Mouse (Mus musculus) embryonic facial prominence, embryonic 15.5 days (tissue): ENCODE results near the gene Crip3. TPM values are rescaled to one million over a fixed set of nuclear protein-coding genes. Genes with fewer than 3 reads are reported as not detected.
A peak's percentile ranks its signal among the peaks of the same experiment; 100 is the strongest.

ENCODE experiments used
- ATAC-seq: fragments of 200-750 bp; cut with Nextera tagmentation; 2 replicates; pipeline ENCODE4 v1.8.0; 2017; ENCODE audit warnings: low read depth, moderate TSS enrichment; ENCODE audit not compliant: insufficient number of reproducible peaks, low FRiP score, low TSS enrichment
- H3K27ac ChIP-seq: fragments of 300-500 bp; sonication (generic); replicated peaks from 2 replicates; pipeline ENCODE4 v1.5.1; 2015; ENCODE audit warnings: mild to moderate bottlenecking, inconsistent platforms
- H3K27me3 ChIP-seq: fragments of 300-500 bp; sonication (generic); 2 replicates; pipeline ENCODE4 v1.6.1; 2015; ENCODE audit warnings: inconsistent platforms
- H3K36me3 ChIP-seq: fragments of 300-500 bp; sonication (generic); 2 replicates; pipeline ENCODE4 v1.6.1; 2015; ENCODE audit warnings: mild to moderate bottlenecking, inconsistent platforms
- H3K4me1 ChIP-seq: fragments of 300-500 bp; sonication (generic); 2 replicates; pipeline ENCODE4 v1.6.1; 2015; ENCODE audit warnings: inconsistent platforms
- H3K4me2 ChIP-seq: fragments of 300-500 bp; sonication (generic); replicated peaks from 2 replicates; pipeline ENCODE4 v1.6.1; 2015; ENCODE audit warnings: mild to moderate bottlenecking, inconsistent platforms
- H3K4me3 ChIP-seq: fragments of 300-500 bp; sonication (generic); replicated peaks from 2 replicates; pipeline ENCODE4 v1.5.1; 2015; ENCODE audit warnings: mild to moderate bottlenecking, inconsistent platforms
- H3K9ac ChIP-seq: fragments of 300-500 bp; sonication (generic); 2 replicates; pipeline ENCODE4 v1.6.1; 2015; ENCODE audit warnings: inconsistent platforms
- H3K9me3 ChIP-seq: fragments of 300-500 bp; sonication (generic); replicated peaks from 2 replicates; pipeline ENCODE4 v1.6.1; 2016; ENCODE audit warnings: inconsistent platforms
- WGBS: fragments of 180-500 bp; shearing (Covaris S2); methylation state at CpG from one replicate; pipeline ENCODE4 v1.1.7; 2015; 5-methylcytosine and 5-hydroxymethylcytosine counted together
- polyA plus RNA-seq: library from polyadenylated mRNA; unstranded; fragments of >200 nt; fragmentation: Nextera tagmentation; extraction: Ambion mirVana; gene quantifications from 2 replicates; pipeline ENCODE4 v1.2.1, GENCODE M21; 2015

Crip3 gene
- polyA plus RNA-seq, 1 experiment from 2014 or later: 3.5 TPM

DNA sequence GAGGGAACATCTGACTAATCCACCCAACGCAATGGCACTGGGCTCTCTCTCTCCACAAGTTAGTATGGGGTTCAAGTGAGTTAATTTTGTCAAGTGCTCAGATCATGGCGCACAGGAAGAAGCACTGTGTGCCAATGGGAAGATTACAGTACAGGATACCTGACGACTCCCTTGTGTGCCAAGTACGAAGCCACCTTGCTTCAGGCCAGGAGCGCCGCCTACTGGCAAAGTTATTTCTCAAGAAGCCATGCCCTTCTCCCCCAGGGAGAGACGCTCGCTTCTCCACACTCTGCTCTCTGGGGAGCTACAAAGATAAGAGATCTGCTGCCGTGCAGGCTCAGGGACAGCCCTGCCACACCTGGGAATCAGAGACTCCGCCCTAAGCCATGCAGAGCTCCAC lies 29.1 kb downstream of the Crip3 start:
- H3K27ac ChIP-seq: no peak overlapping the region
- H3K9ac ChIP-seq: no peak overlapping the region
- H3K9me3 ChIP-seq: no peaks in the 10 kb centered on the region
- 11% methylated on average over 10 of the region's 10 CpGs for WGBS
- H3K4me3 ChIP-seq: no peak overlapping the region
- no peaks in the 10 kb centered on the region for H3K36me3 ChIP-seq
- peaks cover 84% of the 10 kb centered on the region for H3K27me3 ChIP-seq
- no peak for ATAC-seq
- peaks cover 42% of the 10 kb centered on the region for H3K4me1 ChIP-seq
- H3K4me2 ChIP-seq: no peak overlapping the region

DNA sequence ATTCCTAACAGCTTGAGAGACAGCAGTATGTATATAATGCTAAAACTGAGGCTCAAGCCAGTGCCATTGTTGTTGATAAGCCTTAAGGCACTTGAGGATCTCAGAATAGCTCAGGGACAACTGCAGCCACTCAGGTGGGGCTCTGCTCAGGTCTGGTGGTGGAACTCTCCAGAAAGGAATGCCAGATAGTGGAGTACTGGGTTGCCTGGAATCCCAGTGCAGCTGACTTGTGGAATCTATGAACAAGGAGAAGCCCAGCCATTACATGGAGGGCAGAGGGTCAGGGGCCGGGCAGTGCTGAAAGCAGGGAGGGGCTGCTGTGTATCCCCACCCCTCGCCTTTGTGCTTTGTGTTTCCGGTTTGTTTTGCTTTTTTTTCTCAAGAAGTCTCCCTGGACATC lies 29.7 kb downstream of the Crip3 start:
- Histone ChIP-seq H3K9ac (no peak overlapping the region), H3K9me3 (no peaks in the 10 kb centered on the region), H3K27me3 (peaks cover 78% of the 10 kb centered on the region), H3K27ac (no peak overlapping the region), H3K4me3 (no peak overlapping the region), H3K36me3 (no peaks in the 10 kb centered on the region), H3K4me1 (peaks cover 39% of the 10 kb centered on the region), H3K4me2 (no peak overlapping the region)
- no peak for ATAC-seq
- WGBS: 23% methylated on average over 3 of the region's 3 CpGs

DNA sequence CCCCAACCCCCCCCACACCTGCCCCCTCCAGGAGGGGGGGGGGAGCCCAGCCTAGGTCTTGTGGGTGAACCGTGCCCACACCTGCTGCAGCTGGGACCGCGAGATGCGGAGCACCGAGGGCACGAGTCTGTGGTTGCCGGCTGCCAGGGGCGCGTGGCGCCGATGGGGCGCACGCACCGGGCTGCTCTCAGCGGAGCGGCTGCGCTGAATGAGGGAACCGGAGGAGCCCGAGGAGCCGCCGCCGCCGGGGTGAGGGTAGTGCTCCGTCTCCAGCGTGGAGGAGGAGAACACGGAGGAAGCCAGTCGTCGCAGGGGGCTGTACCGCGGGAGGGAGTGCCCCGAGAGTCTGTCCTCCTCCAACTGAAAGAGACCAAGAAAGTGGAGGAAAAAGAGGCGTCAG lies 31.9 kb downstream of the Crip3 start:
- Histone ChIP-seq H3K4me1 (peaks cover 16% of the 10 kb centered on the region), H3K4me2 (peak overlapping the region; percentile 70), H3K9me3 (no peaks in the 10 kb centered on the region), H3K36me3 (no peaks in the 10 kb centered on the region), H3K27me3 (peaks cover 63% of the 10 kb centered on the region), H3K27ac (no peak overlapping the region), H3K9ac (peak overlapping the region; percentile 31; the same call in 1 of the 2 replicates), H3K4me3 (peak overlapping the region; percentile 37)
- WGBS: under 1% methylated on average over 32 of the region's 32 CpGs
- ATAC-seq: no peak

DNA sequence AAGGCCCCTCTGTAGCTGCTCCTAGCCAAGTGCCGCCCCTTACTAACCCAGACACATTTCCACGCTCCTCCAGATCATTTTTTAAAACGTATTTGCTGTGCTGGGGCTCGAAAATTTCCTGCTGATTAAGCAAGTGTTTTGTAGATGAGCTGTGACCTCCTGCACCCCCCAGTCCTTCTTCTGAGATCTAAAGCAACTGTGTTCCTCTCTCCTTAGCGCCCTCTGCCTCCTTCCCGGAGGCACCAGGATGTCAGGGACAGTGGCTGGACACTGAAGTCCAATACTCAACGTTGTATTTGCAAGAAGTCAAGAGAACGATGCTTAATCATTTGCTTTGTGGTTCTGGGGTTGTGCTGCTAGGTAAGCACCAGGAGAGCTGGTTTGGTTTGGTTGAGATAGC lies 32.6 kb downstream of the Crip3 start:
- H3K27me3 ChIP-seq: peaks cover 57% of the 10 kb centered on the region

GRCm38 (mm10) chr17:46462226-46462625 lies 33.5 kb downstream of the Crip3 start:
- Histone ChIP-seq H3K27me3 (peaks cover 48% of the 10 kb centered on the region), H3K4me3 (no peak overlapping the region), H3K36me3 (no peaks in the 10 kb centered on the region), H3K4me1 (peaks cover 13% of the 10 kb centered on the region), H3K27ac (no peak overlapping the region), H3K4me2 (no peak overlapping the region), H3K9ac (no peak overlapping the region), H3K9me3 (no peaks in the 10 kb centered on the region)
- 81% methylated on average over 5 of the region's 5 CpGs for WGBS
- ATAC-seq: no peak

More for the DNA sequence above, 32.6 kb downstream of the Crip3 start:
- ATAC-seq: no peak
- Histone ChIP-seq H3K9me3 (no peaks in the 10 kb centered on the region), H3K27ac (no peak overlapping the region), H3K36me3 (no peaks in the 10 kb centered on the region), H3K9ac (0 out of 2 replicates have a peak overlapping the region, but pooled peaks have one; percentile 31), H3K4me1 (peaks cover 13% of the 10 kb centered on the region), H3K4me3 (peak overlapping the region; percentile 37), H3K4me2 (peak overlapping the region; percentile 70)
- 10% methylated on average over 8 of the region's 8 CpGs for WGBS

DNA sequence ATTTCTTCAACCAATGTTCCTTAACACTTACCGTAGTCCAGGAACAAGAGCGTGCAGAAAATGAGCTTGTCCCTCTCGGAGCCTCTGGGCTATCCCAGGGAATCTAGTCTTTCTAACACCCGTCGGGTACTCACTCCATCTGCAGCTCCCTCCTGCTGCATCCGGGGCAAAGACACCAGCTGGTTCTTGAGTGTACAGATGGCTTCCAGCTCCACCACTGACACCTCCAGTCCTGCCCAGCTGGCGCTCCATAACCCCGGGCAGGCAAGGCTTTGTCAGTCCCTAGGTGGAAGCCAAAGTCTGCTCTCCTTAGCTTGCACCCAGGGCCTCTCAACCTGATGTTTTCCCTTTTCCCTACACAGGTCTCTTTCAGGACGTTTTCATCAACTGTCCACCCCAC lies 39.1 kb downstream of the Crip3 start:
- H3K27ac ChIP-seq: no peak overlapping the region
- WGBS: 60% methylated on average over 9 of the region's 9 CpGs
- H3K9ac ChIP-seq: no peak overlapping the region
- ATAC-seq: no peak
- no peak overlapping the region for H3K4me2 ChIP-seq
- H3K36me3 ChIP-seq: no peaks in the 10 kb centered on the region
- H3K27me3 ChIP-seq: no peaks in the 10 kb centered on the region
- H3K4me3 ChIP-seq: no peak overlapping the region
- H3K4me1 ChIP-seq: no peaks in the 10 kb centered on the region
- no peaks in the 10 kb centered on the region for H3K9me3 ChIP-seq

DNA sequence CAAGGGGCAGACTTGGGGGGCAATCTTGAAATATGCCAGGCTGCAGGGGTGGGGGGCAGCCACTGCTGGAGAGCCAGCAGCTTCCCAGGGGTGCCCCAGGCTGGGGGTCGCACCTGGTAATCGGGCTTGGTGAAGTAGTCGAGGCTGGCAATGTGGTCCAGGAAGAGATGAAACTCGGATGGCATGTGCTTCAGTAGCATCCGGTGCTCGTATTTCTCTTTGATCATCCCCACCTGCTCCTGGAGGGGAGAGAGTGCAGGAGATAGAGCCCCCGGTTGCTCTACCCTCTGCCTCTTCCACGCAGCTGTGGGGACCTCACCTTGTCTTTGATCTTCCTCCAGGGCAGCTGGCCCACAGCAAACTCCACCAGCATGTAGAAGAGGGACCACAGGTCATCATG lies 47.9 kb downstream of the Crip3 start:
- ATAC-seq: no peak
- Histone ChIP-seq H3K9ac (no peak overlapping the region), H3K4me2 (no peak overlapping the region), H3K27ac (no peak overlapping the region), H3K9me3 (no peaks in the 10 kb centered on the region), H3K4me1 (no peaks in the 10 kb centered on the region), H3K36me3 (no peaks in the 10 kb centered on the region), H3K27me3 (peaks cover 6% of the 10 kb centered on the region; the same call in 1 of the 2 replicates), H3K4me3 (no peak overlapping the region)
- WGBS: 53% methylated on average over 8 of the region's 8 CpGs

GRCm38 (mm10) chr17:46477286-46477685 lies 48.6 kb downstream of the Crip3 start:
- Histone ChIP-seq H3K27ac (no peak overlapping the region), H3K27me3 (peaks cover 6% of the 10 kb centered on the region; the same call in 1 of the 2 replicates), H3K9me3 (no peaks in the 10 kb centered on the region), H3K4me3 (no peak overlapping the region), H3K36me3 (no peaks in the 10 kb centered on the region), H3K4me1 (no peaks in the 10 kb centered on the region), H3K4me2 (no peak overlapping the region), H3K9ac (no peak overlapping the region)
- WGBS: 88% methylated on average over 15 of the region's 15 CpGs
- no peak for ATAC-seq

Other genes starting within 250 kb of the Crip3 start
- gene Polh, start 226.3 kb upstream of the Crip3 start, polyA plus RNA-seq: 18.4 and 20.2 TPM in 2 replicates
- 33.0 and 35.0 TPM in 2 replicates for gene Xpo5, start 226.1 kb upstream of the Crip3 start, polyA plus RNA-seq
- gene Polr1c, start 180.9 kb upstream of the Crip3 start, polyA plus RNA-seq: 81.3 and 83.1 TPM in 2 replicates
- gene Yipf3, start 180.8 kb upstream of the Crip3 start, polyA plus RNA-seq: 141 and 147 TPM in 2 replicates
- gene Lrrc73, start 175.4 kb upstream of the Crip3 start, polyA plus RNA-seq: 2.3 and 3.7 TPM in 2 replicates
- gene Tjap1, start 145.9 kb upstream of the Crip3 start, polyA plus RNA-seq: 56.0 and 64.0 TPM in 2 replicates
- 16.6 and 16.8 TPM in 2 replicates for gene Dlk2, start 131.5 kb upstream of the Crip3 start, polyA plus RNA-seq
- gene Abcc10, start 100.6 kb upstream of the Crip3 start, polyA plus RNA-seq: 5.8 and 6.7 TPM in 2 replicates
- gene Zfp318, start 45.2 kb upstream of the Crip3 start, polyA plus RNA-seq: 10.7 and 11.9 TPM in 2 replicates
- gene Slc22a7, start 9.5 kb downstream of the Crip3 start, polyA plus RNA-seq: 0.15 TPM in 1 of 2 replicates, not detected in the other
- 0.15 and 0.18 TPM in 2 replicates for gene Ttbk1, start 58.7 kb downstream of the Crip3 start, polyA plus RNA-seq
- 40.4 and 41.0 TPM in 2 replicates for gene Dnph1, start 67.8 kb downstream of the Crip3 start, polyA plus RNA-seq
- gene Cul9, start 117.5 kb downstream of the Crip3 start, polyA plus RNA-seq: 7.1 and 10.6 TPM in 2 replicates
- 8.6 and 8.8 TPM in 2 replicates for gene Srf, start 127.2 kb downstream of the Crip3 start, polyA plus RNA-seq
- 156 and 161 TPM in 2 replicates for gene Ptk7, start 200.6 kb downstream of the Crip3 start, polyA plus RNA-seq
- 23.4 and 24.5 TPM in 2 replicates for gene Klc4, start 217.1 kb downstream of the Crip3 start, polyA plus RNA-seq
- 92.9 and 95.8 TPM in 2 replicates for gene Mrpl2, start 217.3 kb downstream of the Crip3 start, polyA plus RNA-seq
- gene Cul7, start 221.4 kb downstream of the Crip3 start, polyA plus RNA-seq: 64.0 and 64.1 TPM in 2 replicates
- 61.9 and 64.9 TPM in 2 replicates for gene Rrp36, start 245.4 kb downstream of the Crip3 start, polyA plus RNA-seq
- gene Mea1, start 249.9 kb downstream of the Crip3 start, polyA plus RNA-seq: 150 and 161 TPM in 2 replicates